Mouse (Mus musculus): ENCODE results near the gene Psmg3. TPM values are rescaled to one million over a fixed set of nuclear protein-coding genes. Genes with fewer than 3 reads are reported as not detected.

Gene Psmg3
- 23.6 and 26.1 TPM in 2 replicates for total RNA-seq (2014; rRNA removed)
- polyA plus RNA-seq (2015; fragmentation: Nextera tagmentation; extraction: Ambion mirVana), result 59.0 and 60.6 TPM in 2 replicates

GRCm38 (mm10) chr5:139826357-139827055, at the start of gene Psmg3, which contains the start of gene Gm26938:
Gene Psmg3 (minus strand): TSS chr5:139826885.
Gene Gm26938 (minus strand): TSS chr5:139826407.
- WGBS, result under 1% methylated on average over 43 of the region's 43 CpGs
- TF ChIP-seq CTCF (IDR thresholded peaks at IDR 0.05; ENCODE audit: low read depth), result no peak
- Histone ChIP-seq H3K4me1 (ENCODE audit: insufficient read depth, low read length) (peaks cover 10% of the 10 kb centered on the region; the same call in 1 of the 2 replicates), H3K9me3 (ENCODE audit: low read length) (no peaks in the 10 kb centered on the region), H3K27ac (peak within 1 kb of the TSS; percentile 80), H3K4me2 (ENCODE audit: low read depth, low read length) (peak within 1 kb of the TSS; percentile 73), H3K9ac (replicated peaks; ENCODE audit: low read length) (peak within 1 kb of the TSS; percentile 93), H3K36me3 (ENCODE audit: insufficient read depth, low read length) (peaks cover 20% of the 10 kb centered on the region), H3K27me3 (ENCODE audit: insufficient read depth, low read length) (no peaks in the 10 kb centered on the region), H3K4me3 (ENCODE audit: low read length) (peak within 1 kb of the TSS; percentile 88)
- DNase-seq (ENCODE audit: low spot score) (peak; percentile 91), ATAC-seq (peak; percentile 89)

GRCm38 (mm10) chr5:139871526-139871925, 44.8 kb upstream of the Psmg3 start:
- no peaks in the 10 kb centered on the region for H3K27me3 ChIP-seq (ENCODE audit: insufficient read depth, low read length)
- H3K9ac ChIP-seq (replicated peaks; ENCODE audit: low read length), result no peak overlapping the region
- H3K4me1 ChIP-seq (ENCODE audit: insufficient read depth, low read length), result no peaks in the 10 kb centered on the region
- ATAC-seq, result no peak
- H3K27ac ChIP-seq, result no peak overlapping the region
- 85% methylated on average over 1 of the region's 1 CpGs for WGBS
- no peak overlapping the region for H3K4me3 ChIP-seq (ENCODE audit: low read length)
- TF ChIP-seq CTCF (IDR thresholded peaks at IDR 0.05; ENCODE audit: low read depth), result no peak
- H3K36me3 ChIP-seq (ENCODE audit: insufficient read depth, low read length), result no peaks in the 10 kb centered on the region
- no peak overlapping the region for H3K4me2 ChIP-seq (ENCODE audit: low read depth, low read length)
- DNase-seq (ENCODE audit: low spot score), result no peak
- no peaks in the 10 kb centered on the region for H3K9me3 ChIP-seq (ENCODE audit: low read length)

- no peak overlapping the region for H3K4me2 ChIP-seq (ENCODE audit: low read depth, low read length)
- H3K27me3 ChIP-seq (ENCODE audit: insufficient read depth, low read length), result no peaks in the 10 kb centered on the region
- H3K9ac ChIP-seq (replicated peaks; ENCODE audit: low read length), result no peak overlapping the region
- H3K4me3 ChIP-seq (ENCODE audit: low read length), result no peak overlapping the region
- DNase-seq (ENCODE audit: low spot score) (no peak), ATAC-seq (no peak)
- WGBS, result 25% methylated on average over 4 of the region's 4 CpGs
- H3K36me3 ChIP-seq (ENCODE audit: insufficient read depth, low read length), result no peaks in the 10 kb centered on the region
- TF ChIP-seq CTCF (IDR thresholded peaks at IDR 0.05; ENCODE audit: low read depth), result no peak
- no peaks in the 10 kb centered on the region for H3K9me3 ChIP-seq (ENCODE audit: low read length)
- H3K4me1 ChIP-seq (ENCODE audit: insufficient read depth, low read length), result no peaks in the 10 kb centered on the region
- no peak overlapping the region for H3K27ac ChIP-seq
Observed at GRCm38 (mm10) chr5:139870886-139871285, 44.2 kb upstream of the Psmg3 start.

- no peak for TF ChIP-seq CTCF (IDR thresholded peaks at IDR 0.05; ENCODE audit: low read depth)
- Histone ChIP-seq H3K4me3 (ENCODE audit: low read length) (no peak overlapping the region), H3K27me3 (ENCODE audit: insufficient read depth, low read length) (no peaks in the 10 kb centered on the region), H3K4me1 (ENCODE audit: insufficient read depth, low read length) (no peaks in the 10 kb centered on the region), H3K9me3 (ENCODE audit: low read length) (no peaks in the 10 kb centered on the region), H3K27ac (no peak overlapping the region), H3K9ac (replicated peaks; ENCODE audit: low read length) (no peak overlapping the region), H3K36me3 (ENCODE audit: insufficient read depth, low read length) (no peaks in the 10 kb centered on the region), H3K4me2 (ENCODE audit: low read depth, low read length) (no peak overlapping the region)
- no peak for ATAC-seq
- peak; percentile 80 for DNase-seq (ENCODE audit: low spot score)
- 21% methylated on average over 4 of the region's 4 CpGs for WGBS
Observed at GRCm38 (mm10) chr5:139862759-139863158, 36.1 kb upstream of the Psmg3 start.

- H3K36me3 ChIP-seq (ENCODE audit: insufficient read depth, low read length), result no peaks in the 10 kb centered on the region
- no peak overlapping the region; the same call in 1 of the 2 replicates for H3K9ac ChIP-seq (replicated peaks; ENCODE audit: low read length)
- H3K4me3 ChIP-seq (ENCODE audit: low read length), result no peak overlapping the region
- no peak for TF ChIP-seq CTCF (IDR thresholded peaks at IDR 0.05; ENCODE audit: low read depth)
- H3K4me1 ChIP-seq (ENCODE audit: insufficient read depth, low read length), result no peaks in the 10 kb centered on the region
- no peaks in the 10 kb centered on the region for H3K27me3 ChIP-seq (ENCODE audit: insufficient read depth, low read length)
- ATAC-seq (peak; percentile 83), DNase-seq (ENCODE audit: low spot score) (peak; percentile 69)
- peak overlapping the region; percentile 14; the same call in 1 of the 2 replicates for H3K4me2 ChIP-seq (ENCODE audit: low read depth, low read length)
- H3K27ac ChIP-seq, result no peak overlapping the region
- H3K9me3 ChIP-seq (ENCODE audit: low read length), result no peaks in the 10 kb centered on the region
- WGBS, result 13% methylated on average over 15 of the region's 15 CpGs
Observed at GRCm38 (mm10) chr5:139860328-139861104, 33.8 kb upstream of the Psmg3 start.

- WGBS, result 54% methylated on average over 12 of the region's 12 CpGs
- no peak for ATAC-seq
Observed at GRCm38 (mm10) chr5:139849626-139850320, 23.1 kb upstream of the Psmg3 start.

More at GRCm38 (mm10) chr5:139849626-139850320, 23.1 kb upstream of the Psmg3 start:
- Histone ChIP-seq H3K4me2 (ENCODE audit: low read depth, low read length) (no peak overlapping the region), H3K27me3 (ENCODE audit: insufficient read depth, low read length) (no peaks in the 10 kb centered on the region), H3K4me3 (ENCODE audit: low read length) (no peak overlapping the region), H3K9me3 (ENCODE audit: low read length) (no peaks in the 10 kb centered on the region), H3K36me3 (ENCODE audit: insufficient read depth, low read length) (no peaks in the 10 kb centered on the region), H3K27ac (no peak overlapping the region), H3K9ac (replicated peaks; ENCODE audit: low read length) (no peak overlapping the region), H3K4me1 (ENCODE audit: insufficient read depth, low read length) (no peaks in the 10 kb centered on the region)
- no peak for TF ChIP-seq CTCF (IDR thresholded peaks at IDR 0.05; ENCODE audit: low read depth)
- peak; percentile 33 for DNase-seq (ENCODE audit: low spot score)
